Mouse (Mus musculus): ENCODE measurements around the gene H2-M10.3. TPM values are rescaled to one million over a fixed set of nuclear protein-coding genes. Genes with fewer than 3 reads are reported as not detected.

H2-M10.3 gene
- polyA plus RNA-seq, 1 experiment from 2014 or later = not detected

Other genes with a start within 250 kb of the H2-M10.3 start
- gene Gm19684, start 246.7 kb downstream of the H2-M10.3 start, polyA plus RNA-seq (2015; fragmentation: Nextera tagmentation; extraction: Ambion mirVana) = not detected in 2 replicates
- not detected in 2 replicates for gene Gm7030, start 239.0 kb downstream of the H2-M10.3 start, polyA plus RNA-seq (2015; fragmentation: Nextera tagmentation; extraction: Ambion mirVana)
- not detected in 2 replicates for gene Gm8909, start 199.9 kb downstream of the H2-M10.3 start, polyA plus RNA-seq (2015; fragmentation: Nextera tagmentation; extraction: Ambion mirVana)
- not detected in 2 replicates for gene H2-T3, start 178.1 kb downstream of the H2-M10.3 start, polyA plus RNA-seq (2015; fragmentation: Nextera tagmentation; extraction: Ambion mirVana)
- 58.7 and 64.0 TPM in 2 replicates for gene Rpp21, start 110.3 kb downstream of the H2-M10.3 start, polyA plus RNA-seq (2015; fragmentation: Nextera tagmentation; extraction: Ambion mirVana)
- 4.6 and 5.3 TPM in 2 replicates for gene Trim39, start 96.2 kb downstream of the H2-M10.3 start, polyA plus RNA-seq (2015; fragmentation: Nextera tagmentation; extraction: Ambion mirVana)
- gene H2-M10.2, start 81.9 kb downstream of the H2-M10.3 start, polyA plus RNA-seq (2015; fragmentation: Nextera tagmentation; extraction: Ambion mirVana) = not detected in 2 replicates
- not detected in 2 replicates for gene H2-M10.1, start 42.3 kb downstream of the H2-M10.3 start, polyA plus RNA-seq (2015; fragmentation: Nextera tagmentation; extraction: Ambion mirVana)
- not detected in 2 replicates for gene H2-M10.4, start 93.9 kb upstream of the H2-M10.3 start, polyA plus RNA-seq (2015; fragmentation: Nextera tagmentation; extraction: Ambion mirVana)
- gene H2-M11, start 178.7 kb upstream of the H2-M10.3 start, polyA plus RNA-seq (2015; fragmentation: Nextera tagmentation; extraction: Ambion mirVana) = not detected in 2 replicates